Mouse (Mus musculus): ENCODE results near the gene Hoxc4.

The Hoxc4 gene

GRCm38 (mm10) chr15:103018636-103019035, at the start of gene Hoxc4:
Gene Hoxc4 (plus strand): TSS chr15:103018934.
- no peak for DNase-seq (ENCODE audit: low read depth)

- DNase-seq (ENCODE audit: low read depth): no peak
Measured at GRCm38 (mm10) chr15:102969296-102969695, 49.4 kb upstream of the Hoxc4 start.

GRCm38 (mm10) chr15:102970740-102971139, 48.0 kb upstream of the Hoxc4 start:
- no peak for DNase-seq (ENCODE audit: low read depth)

GRCm38 (mm10) chr15:102972254-102972653, 46.5 kb upstream of the Hoxc4 start:
- DNase-seq (ENCODE audit: low read depth): no peak

GRCm38 (mm10) chr15:102972753-102973152, 46.0 kb upstream of the Hoxc4 start:
- DNase-seq (ENCODE audit: low read depth): no peak

- DNase-seq (ENCODE audit: low read depth): no peak
Measured at GRCm38 (mm10) chr15:102975034-102975433, 43.7 kb upstream of the Hoxc4 start.

GRCm38 (mm10) chr15:102975688-102976111, 43.0 kb upstream of the Hoxc4 start:
- DNase-seq (ENCODE audit: low read depth): no peak

- DNase-seq (ENCODE audit: low read depth): no peak
Measured at GRCm38 (mm10) chr15:102976171-102976570, 42.6 kb upstream of the Hoxc4 start, which contains the start of gene Hoxc9. Gene Hoxc9 (plus strand): TSS chr15:102976439.

- no peak for DNase-seq (ENCODE audit: low read depth)
Measured at GRCm38 (mm10) chr15:102976631-102977422, 41.9 kb upstream of the Hoxc4 start.

- DNase-seq (ENCODE audit: low read depth): no peak
Measured at GRCm38 (mm10) chr15:102977423-102977974, 41.2 kb upstream of the Hoxc4 start.

GRCm38 (mm10) chr15:102978615-102979515, 39.9 kb upstream of the Hoxc4 start:
- DNase-seq (ENCODE audit: low read depth): no peak

GRCm38 (mm10) chr15:102979936-102980335, 38.8 kb upstream of the Hoxc4 start:
- DNase-seq (ENCODE audit: low read depth): no peak

- no peak for DNase-seq (ENCODE audit: low read depth)
Measured at GRCm38 (mm10) chr15:102980352-102980751, 38.4 kb upstream of the Hoxc4 start.

- DNase-seq (ENCODE audit: low read depth): no peak
Measured at GRCm38 (mm10) chr15:102980912-102981311, 37.8 kb upstream of the Hoxc4 start.

- no peak for DNase-seq (ENCODE audit: low read depth)
Measured at GRCm38 (mm10) chr15:102981379-102982288, 37.1 kb upstream of the Hoxc4 start.

GRCm38 (mm10) chr15:102983716-102984115, 35.0 kb upstream of the Hoxc4 start:
- no peak for DNase-seq (ENCODE audit: low read depth)

GRCm38 (mm10) chr15:102984521-102984920, 34.2 kb upstream of the Hoxc4 start:
- no peak for DNase-seq (ENCODE audit: low read depth)

- no peak for DNase-seq (ENCODE audit: low read depth)
Measured at GRCm38 (mm10) chr15:102984925-102985324, 33.8 kb upstream of the Hoxc4 start.

GRCm38 (mm10) chr15:102987124-102987833, 31.5 kb upstream of the Hoxc4 start:
- peak; percentile 65 for DNase-seq (ENCODE audit: low read depth)

GRCm38 (mm10) chr15:102988078-102988477, 30.7 kb upstream of the Hoxc4 start:
- DNase-seq (ENCODE audit: low read depth): no peak

Measured in c-Kit-positive CD71-positive TER-119-negative erythroid progenitor cells, embryonic 14.5 days (primary cell).